Comparison of ENCODE assay signal across 9 mouse cellular contexts in genomic region chr11:57646416-57646815, GRCm38 (mm10). TPM values are rescaled to one million over a fixed set of nuclear protein-coding genes. Genes with fewer than 3 reads are reported as not detected.
A peak's percentile ranks its signal among the peaks of the same experiment; 100 is the strongest.
DNase-seq lines count a peak whose midpoint lies in the region; ATAC-seq and TF ChIP-seq lines count a peak whose summit lies in the region.
"Had no signal": no experiment of that assay in that cellular context is flagged by ENCODE, and none has a peak within 500 bp of the region (broad histone marks: within the 10 kb centered on the region; RNA-seq: fewer than 3 reads in every experiment).

No protein-coding gene starts in this region.

- peaks cover 22% of the 10 kb centered on the region for H3K4me1 ChIP-seq in heart, embryonic 15.5 days (replicated peaks)
- peaks cover 3% of the 10 kb centered on the region; the same call in 1 of the 2 replicates for H3K4me1 ChIP-seq in bone marrow, adult 2 months (ENCODE audit: control insufficient read depth, insufficient read depth, low read length)
- H3K4me1 ChIP-seq in hindbrain, embryonic 10.5 days (replicated peaks) = peaks cover 73% of the 10 kb centered on the region
- H3K4me1 ChIP-seq in midbrain, embryonic 12.5 days = peaks cover 28% of the 10 kb centered on the region

- ATAC-seq in heart, embryonic 15.5 days (replicated peaks; ENCODE audit: insufficient number of reproducible peaks, insufficient read depth, low FRiP score, low read depth) = no peak
- no peak for ATAC-seq in midbrain, embryonic 12.5 days (ENCODE audit: low FRiP score, low read depth)

- no peak overlapping the region for H3K27ac ChIP-seq in heart, embryonic 15.5 days
- H3K27ac ChIP-seq in bone marrow, adult 2 months (ENCODE audit: control insufficient read depth, insufficient read depth, low read depth, low read length, poor library complexity) = no peak overlapping the region
- no peak overlapping the region for H3K27ac ChIP-seq in hindbrain, embryonic 10.5 days
- no peak overlapping the region for H3K27ac ChIP-seq in midbrain, embryonic 12.5 days (replicated peaks)

- no peak for TF ChIP-seq CTCF in bone marrow, adult 2 months (IDR thresholded peaks at IDR 0.05; ENCODE audit: control insufficient read depth, insufficient read depth, low read length)

- no peaks in the 10 kb centered on the region for H3K9me3 ChIP-seq in heart, embryonic 15.5 days (replicated peaks)
- no peaks in the 10 kb centered on the region for H3K9me3 ChIP-seq in hindbrain, embryonic 10.5 days
- H3K9me3 ChIP-seq in midbrain, embryonic 12.5 days = no peaks in the 10 kb centered on the region

- intact Hi-C loops in heart, postnatal 36 days (cut with DNase I) = no loop called here

- TF ChIP-seq POLR2A in bone marrow, adult 2 months (IDR thresholded peaks at IDR 0.05; ENCODE audit: borderline replicate concordance, control insufficient read depth, low read depth, low read length) = no peak

- H3K36me3 ChIP-seq in heart, embryonic 15.5 days = no peaks in the 10 kb centered on the region
- H3K36me3 ChIP-seq in hindbrain, embryonic 10.5 days = 0 out of 2 replicates have a peak, but pooled peaks cover 3% of the 10 kb centered on the region
- H3K36me3 ChIP-seq in midbrain, embryonic 12.5 days = no peaks in the 10 kb centered on the region

- no peak for DNase-seq in heart, postnatal 36 days
- no peak for DNase-seq in hindbrain, embryonic 10.5 days (ENCODE audit: low spot score)
- no peak for DNase-seq in cerebellum, adult 9-10 months
- no peak for DNase-seq in gastrocnemius, postnatal 10 days
- no peak for DNase-seq in urinary bladder, adult 18-20 months (ENCODE audit: low spot score in 2 of 2)
- DNase-seq: cerebellum, adult 2 months had no signal

- H3K9ac ChIP-seq in heart, embryonic 15.5 days = no peak overlapping the region
- no peak overlapping the region for H3K9ac ChIP-seq in midbrain, embryonic 12.5 days (replicated peaks)

- H3K27me3 ChIP-seq in heart, embryonic 15.5 days = no peaks in the 10 kb centered on the region
- H3K27me3 ChIP-seq in hindbrain, embryonic 10.5 days (ENCODE audit: insufficient read depth, poor library complexity, severe bottlenecking) = peaks cover 41% of the 10 kb centered on the region
- H3K27me3 ChIP-seq in midbrain, embryonic 12.5 days = peaks cover 38% of the 10 kb centered on the region; the same call in 1 of the 2 replicates

- WGBS in heart, embryonic 15.5 days = 52% methylated on average over 1 of the region's 1 CpGs
- WGBS in bone marrow, adult 2 months = 33% methylated on average over 1 of the region's 1 CpGs
- 38% methylated on average over 1 of the region's 1 CpGs for WGBS in hindbrain, embryonic 10.5 days
- 29% methylated on average over 1 of the region's 1 CpGs for WGBS in midbrain, embryonic 12.5 days

- peak overlapping the region; percentile 99 for H3K4me2 ChIP-seq in heart, embryonic 15.5 days
- H3K4me2 ChIP-seq in midbrain, embryonic 12.5 days (replicated peaks) = peak overlapping the region; percentile 95

- peak overlapping the region; percentile 80; the same call in 1 of the 2 replicates for H3K4me3 ChIP-seq in heart, embryonic 15.5 days
- H3K4me3 ChIP-seq in bone marrow, adult 2 months (replicated peaks; ENCODE audit: control insufficient read depth, low read depth, low read length) = peak overlapping the region; percentile 53
- H3K4me3 ChIP-seq in hindbrain, embryonic 10.5 days = peak overlapping the region; percentile 81
- peak overlapping the region; percentile 7; the same call in 1 of the 2 replicates for H3K4me3 ChIP-seq in midbrain, embryonic 12.5 days

RNA-seq across cellular contexts. Expression of gene Galnt10, which starts 1.2 kb away (rescaled TPM):
- polyA plus RNA-seq in heart, embryonic 15.5 days (2015; fragmentation: Nextera tagmentation; extraction: Ambion mirVana) = 8.9 and 13.1 TPM in 2 replicates
- 1 to 10 TPM; 6.7 to 9.2 TPM for total RNA-seq in heart, postnatal 36 days (2021)
- 16.6 and 18.0 TPM in 2 replicates for polyA plus RNA-seq in bone marrow, adult 2 months (2011; ENCODE audit: insufficient read depth, insufficient read length, low replicate concordance, missing spikeins)
- 21.2 and 22.7 TPM in 2 replicates for polyA plus RNA-seq in hindbrain, embryonic 10.5 days (2016; fragmentation: Nextera tagmentation; extraction: Ambion mirVana)
- 25.8 and 26.6 TPM in 2 replicates for polyA plus RNA-seq in midbrain, embryonic 12.5 days (2016; fragmentation: Nextera tagmentation; extraction: Ambion mirVana)
- total RNA-seq in gastrocnemius, postnatal 10 days (2021) = 10 to 100 TPM; 13.0 to 15.7 TPM

Comparison
In these comparisons a context has a peak if more than half of its experiments do, and no peak if none do; other contexts are left out.
1. H3K4me3 ChIP-seq: peak in every context shown above with its lines; median percentile 81 in hindbrain, embryonic 10.5 days; 80 in heart, embryonic 15.5 days; 53 in bone marrow, adult 2 months; 7 in midbrain, embryonic 12.5 days.